Mouse (Mus musculus): ENCODE measurements around the gene Slc1a2.

DNA sequence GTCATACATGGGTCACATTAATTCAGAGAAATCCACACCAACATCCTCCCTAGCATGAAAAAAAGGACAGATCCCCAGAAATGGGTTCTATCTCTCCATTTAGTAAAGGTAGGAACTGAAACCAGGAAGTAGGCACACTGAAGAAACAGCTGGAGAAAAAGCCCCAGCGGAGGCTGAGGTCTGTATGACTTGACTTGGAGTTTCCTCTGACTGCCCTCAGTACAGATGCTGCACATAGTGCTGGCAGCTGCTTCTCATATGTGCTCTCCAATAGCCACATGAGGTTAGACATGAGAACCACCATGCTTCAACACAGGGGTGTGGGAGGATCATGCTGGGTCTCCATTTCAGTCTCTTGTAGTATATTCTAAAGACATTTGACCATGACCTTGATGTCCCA lies 80.4 kb downstream of the Slc1a2 start:
- TF ChIP-seq CTCF (IDR thresholded peaks at IDR 0.05; ENCODE audit: borderline replicate concordance, insufficient read depth, low read length) (no peak), POLR2A (IDR thresholded peaks at IDR 0.05; ENCODE audit: low read depth, low read length) (no peak)
